Mouse (Mus musculus): ENCODE results near the gene Enpp6. TPM values are rescaled to one million over a fixed set of nuclear protein-coding genes. Genes with fewer than 3 reads are reported as not detected.
A peak's percentile ranks its signal among the peaks of the same experiment; 100 is the strongest.

Enpp6 gene
- polyA plus RNA-seq, 1 experiment from 2014 or later, result 1.5 TPM

GRCm38 (mm10) chr8:47021135-47021555 is 34.5 kb downstream of the Enpp6 start:
- Histone ChIP-seq H3K4me2 (replicated peaks; ENCODE audit: low read depth, low read length) (no peak overlapping the region), H3K9ac (ENCODE audit: low read depth, low read length) (no peak overlapping the region), H3K27ac (ENCODE audit: low read depth, low read length) (no peak overlapping the region), H3K4me1 (ENCODE audit: control insufficient read depth, insufficient read depth, low read length) (no peaks in the 10 kb centered on the region), H3K9me3 (ENCODE audit: control insufficient read depth, low read length) (no peaks in the 10 kb centered on the region), H3K36me3 (ENCODE audit: control insufficient read depth, insufficient read depth, low read length) (no peaks in the 10 kb centered on the region), H3K27me3 (ENCODE audit: control insufficient read depth, insufficient read depth, low read length) (no peaks in the 10 kb centered on the region), H3K4me3 (ENCODE audit: low read length) (no peak overlapping the region)
- 49% methylated on average over 8 of the region's 8 CpGs for WGBS
- ATAC-seq (ENCODE audit: low FRiP score, low TSS enrichment), result no peak

DNA sequence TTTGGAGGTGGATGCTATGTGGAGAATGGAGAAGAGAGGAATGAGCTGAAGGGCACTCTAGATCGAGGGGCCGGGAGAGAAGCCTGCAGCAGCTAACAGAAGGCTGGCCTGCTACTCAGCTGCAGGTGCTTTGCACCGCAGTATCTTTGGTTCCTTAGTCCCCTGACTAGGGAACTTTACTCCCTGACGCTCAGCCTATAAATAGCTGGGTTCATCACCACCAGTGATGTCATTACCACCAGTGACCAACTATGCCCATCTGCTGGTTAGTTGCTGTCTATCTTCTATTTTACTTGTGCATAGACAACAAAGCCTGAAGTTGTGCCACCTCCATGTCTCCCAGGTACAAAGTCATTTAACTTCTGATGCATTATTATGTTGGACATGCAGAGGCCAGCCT is 37.9 kb downstream of the Enpp6 start:
- Histone ChIP-seq H3K27ac (ENCODE audit: low read depth, low read length) (no peak overlapping the region), H3K9ac (ENCODE audit: low read depth, low read length) (no peak overlapping the region), H3K4me1 (ENCODE audit: control insufficient read depth, insufficient read depth, low read length) (no peaks in the 10 kb centered on the region), H3K4me2 (replicated peaks; ENCODE audit: low read depth, low read length) (no peak overlapping the region), H3K36me3 (ENCODE audit: control insufficient read depth, insufficient read depth, low read length) (no peaks in the 10 kb centered on the region), H3K27me3 (ENCODE audit: control insufficient read depth, insufficient read depth, low read length) (no peaks in the 10 kb centered on the region), H3K4me3 (ENCODE audit: low read length) (no peak overlapping the region), H3K9me3 (ENCODE audit: control insufficient read depth, low read length) (no peaks in the 10 kb centered on the region)
- ATAC-seq (ENCODE audit: low FRiP score, low TSS enrichment), result no peak
- WGBS, result 99% methylated on average over 4 of the region's 4 CpGs

GRCm38 (mm10) chr8:47026841-47027490 is 40.3 kb downstream of the Enpp6 start:
- H3K27me3 ChIP-seq (ENCODE audit: control insufficient read depth, insufficient read depth, low read length), result no peaks in the 10 kb centered on the region
- H3K4me2 ChIP-seq (replicated peaks; ENCODE audit: low read depth, low read length), result no peak overlapping the region
- H3K36me3 ChIP-seq (ENCODE audit: control insufficient read depth, insufficient read depth, low read length), result no peaks in the 10 kb centered on the region
- no peak overlapping the region for H3K9ac ChIP-seq (ENCODE audit: low read depth, low read length)
- no peak overlapping the region for H3K27ac ChIP-seq (ENCODE audit: low read depth, low read length)
- 87% methylated on average over 10 of the region's 10 CpGs for WGBS
- no peak for ATAC-seq (ENCODE audit: low FRiP score, low TSS enrichment)
- no peaks in the 10 kb centered on the region for H3K4me1 ChIP-seq (ENCODE audit: control insufficient read depth, insufficient read depth, low read length)
- H3K4me3 ChIP-seq (ENCODE audit: low read length), result no peak overlapping the region
- H3K9me3 ChIP-seq (ENCODE audit: control insufficient read depth, low read length), result no peaks in the 10 kb centered on the region

GRCm38 (mm10) chr8:47028474-47028873 is 41.8 kb downstream of the Enpp6 start:
- Histone ChIP-seq H3K36me3 (ENCODE audit: control insufficient read depth, insufficient read depth, low read length) (no peaks in the 10 kb centered on the region), H3K9ac (ENCODE audit: low read depth, low read length) (no peak overlapping the region), H3K4me1 (ENCODE audit: control insufficient read depth, insufficient read depth, low read length) (no peaks in the 10 kb centered on the region), H3K4me3 (ENCODE audit: low read length) (no peak overlapping the region), H3K27ac (ENCODE audit: low read depth, low read length) (no peak overlapping the region), H3K9me3 (ENCODE audit: control insufficient read depth, low read length) (no peaks in the 10 kb centered on the region), H3K27me3 (ENCODE audit: control insufficient read depth, insufficient read depth, low read length) (no peaks in the 10 kb centered on the region), H3K4me2 (replicated peaks; ENCODE audit: low read depth, low read length) (no peak overlapping the region)
- WGBS, result 79% methylated on average over 6 of the region's 6 CpGs
- ATAC-seq (ENCODE audit: low FRiP score, low TSS enrichment), result no peak

GRCm38 (mm10) chr8:47030321-47030720 is 43.6 kb downstream of the Enpp6 start:
- Histone ChIP-seq H3K4me2 (replicated peaks; ENCODE audit: low read depth, low read length) (no peak overlapping the region), H3K4me3 (ENCODE audit: low read length) (no peak overlapping the region), H3K4me1 (ENCODE audit: control insufficient read depth, insufficient read depth, low read length) (no peaks in the 10 kb centered on the region), H3K36me3 (ENCODE audit: control insufficient read depth, insufficient read depth, low read length) (no peaks in the 10 kb centered on the region), H3K27ac (ENCODE audit: low read depth, low read length) (no peak overlapping the region), H3K9ac (ENCODE audit: low read depth, low read length) (no peak overlapping the region), H3K27me3 (ENCODE audit: control insufficient read depth, insufficient read depth, low read length) (no peaks in the 10 kb centered on the region), H3K9me3 (ENCODE audit: control insufficient read depth, low read length) (no peaks in the 10 kb centered on the region)
- no peak for ATAC-seq (ENCODE audit: low FRiP score, low TSS enrichment)
- WGBS, result 93% methylated on average over 19 of the region's 19 CpGs

- Histone ChIP-seq H3K4me3 (ENCODE audit: low read length) (no peak overlapping the region), H3K27me3 (ENCODE audit: control insufficient read depth, insufficient read depth, low read length) (no peaks in the 10 kb centered on the region), H3K9me3 (ENCODE audit: control insufficient read depth, low read length) (no peaks in the 10 kb centered on the region), H3K27ac (ENCODE audit: low read depth, low read length) (no peak overlapping the region), H3K36me3 (ENCODE audit: control insufficient read depth, insufficient read depth, low read length) (no peaks in the 10 kb centered on the region), H3K9ac (ENCODE audit: low read depth, low read length) (no peak overlapping the region), H3K4me2 (replicated peaks; ENCODE audit: low read depth, low read length) (no peak overlapping the region), H3K4me1 (ENCODE audit: control insufficient read depth, insufficient read depth, low read length) (no peaks in the 10 kb centered on the region)
- no peak for ATAC-seq (ENCODE audit: low FRiP score, low TSS enrichment)
- 88% methylated on average over 7 of the region's 7 CpGs for WGBS
These were observed 45.4 kb downstream of the Enpp6 start for GRCm38 (mm10) chr8:47032081-47032480.

DNA sequence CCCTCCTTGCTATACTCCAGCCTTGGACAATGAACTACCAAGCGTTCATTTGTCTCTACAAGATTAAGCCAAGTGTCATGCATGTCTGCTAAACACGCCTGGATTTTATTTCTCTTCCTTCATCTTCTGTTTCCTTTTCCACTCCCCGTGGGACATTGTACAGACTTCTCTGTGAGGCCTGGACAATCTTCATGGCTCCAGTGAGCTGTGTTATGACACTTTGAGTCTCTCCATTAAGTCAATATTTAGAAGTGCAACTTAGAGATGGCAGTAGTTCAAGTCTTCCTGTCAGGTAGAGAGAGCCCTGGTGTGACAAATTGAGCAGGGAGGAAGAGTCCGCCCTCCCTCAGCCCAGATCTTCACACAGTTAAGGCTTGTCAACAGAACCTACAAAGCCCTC is 47.3 kb downstream of the Enpp6 start:
- no peaks in the 10 kb centered on the region for H3K4me1 ChIP-seq (ENCODE audit: control insufficient read depth, insufficient read depth, low read length)
- H3K4me3 ChIP-seq (ENCODE audit: low read length), result no peak overlapping the region
- ATAC-seq (ENCODE audit: low FRiP score, low TSS enrichment), result no peak
- no peak overlapping the region for H3K27ac ChIP-seq (ENCODE audit: low read depth, low read length)
- no peaks in the 10 kb centered on the region for H3K9me3 ChIP-seq (ENCODE audit: control insufficient read depth, low read length)
- no peak overlapping the region for H3K9ac ChIP-seq (ENCODE audit: low read depth, low read length)
- H3K4me2 ChIP-seq (replicated peaks; ENCODE audit: low read depth, low read length), result no peak overlapping the region
- no peaks in the 10 kb centered on the region for H3K36me3 ChIP-seq (ENCODE audit: control insufficient read depth, insufficient read depth, low read length)
- 72% methylated on average over 4 of the region's 4 CpGs for WGBS
- H3K27me3 ChIP-seq (ENCODE audit: control insufficient read depth, insufficient read depth, low read length), result no peaks in the 10 kb centered on the region

DNA sequence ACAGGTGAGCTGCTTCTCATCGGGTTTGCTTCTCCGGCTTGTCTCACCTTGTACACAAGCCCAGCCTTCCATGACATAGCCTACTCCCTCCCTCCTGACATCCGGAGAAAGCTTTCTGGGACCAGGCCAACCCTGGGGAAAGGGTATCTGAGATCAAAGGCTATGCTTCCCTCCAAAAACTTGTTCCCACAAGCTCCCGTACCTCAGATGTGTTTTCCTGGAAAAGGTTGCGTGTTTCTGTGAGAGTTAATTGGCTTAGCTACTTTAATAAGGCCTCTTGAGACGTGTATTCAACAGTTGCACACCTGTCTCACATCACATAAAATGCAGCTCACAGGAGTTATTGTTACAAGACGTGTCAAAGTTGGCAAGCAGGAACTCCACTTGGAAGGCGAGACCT is 49.8 kb downstream of the Enpp6 start:
- ATAC-seq (ENCODE audit: low FRiP score, low TSS enrichment), result no peak
- H3K9me3 ChIP-seq (ENCODE audit: control insufficient read depth, low read length), result peaks cover 5% of the 10 kb centered on the region; the same call in 1 of the 2 replicates
- H3K4me1 ChIP-seq (ENCODE audit: control insufficient read depth, insufficient read depth, low read length), result no peaks in the 10 kb centered on the region
- no peaks in the 10 kb centered on the region for H3K27me3 ChIP-seq (ENCODE audit: control insufficient read depth, insufficient read depth, low read length)
- no peak overlapping the region for H3K4me2 ChIP-seq (replicated peaks; ENCODE audit: low read depth, low read length)
- H3K4me3 ChIP-seq (ENCODE audit: low read length), result no peak overlapping the region
- no peak overlapping the region for H3K9ac ChIP-seq (ENCODE audit: low read depth, low read length)
- H3K36me3 ChIP-seq (ENCODE audit: control insufficient read depth, insufficient read depth, low read length), result no peaks in the 10 kb centered on the region
- no peak overlapping the region for H3K27ac ChIP-seq (ENCODE audit: low read depth, low read length)
- WGBS, result 52% methylated on average over 8 of the region's 8 CpGs

DNA sequence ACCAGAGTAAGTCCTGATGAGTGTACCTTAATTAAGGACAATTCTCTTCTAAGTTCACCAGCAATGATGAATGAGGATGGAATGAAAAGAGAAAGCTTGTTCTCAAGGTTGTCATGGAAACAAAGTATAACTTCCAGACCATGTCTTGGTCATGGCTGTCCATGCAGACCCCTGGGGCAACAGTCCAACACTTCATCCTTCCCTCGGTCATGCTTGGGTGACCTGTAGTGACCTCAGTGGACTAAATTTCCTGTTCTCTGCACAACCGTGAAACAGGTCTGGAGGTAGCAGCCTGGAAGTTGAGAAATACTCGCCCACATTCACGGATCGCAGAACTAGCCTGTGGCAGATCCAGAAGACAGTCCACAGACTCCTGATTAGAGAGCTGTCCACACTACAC is 50.7 kb downstream of the Enpp6 start:
- H3K9ac ChIP-seq (ENCODE audit: low read depth, low read length), result no peak overlapping the region
- no peaks in the 10 kb centered on the region for H3K36me3 ChIP-seq (ENCODE audit: control insufficient read depth, insufficient read depth, low read length)
- H3K4me3 ChIP-seq (ENCODE audit: low read length), result no peak overlapping the region
- H3K4me1 ChIP-seq (ENCODE audit: control insufficient read depth, insufficient read depth, low read length), result no peaks in the 10 kb centered on the region
- peak; percentile 62 for ATAC-seq (ENCODE audit: low FRiP score, low TSS enrichment)
- H3K9me3 ChIP-seq (ENCODE audit: control insufficient read depth, low read length), result peaks cover 5% of the 10 kb centered on the region; the same call in 1 of the 2 replicates
- no peaks in the 10 kb centered on the region for H3K27me3 ChIP-seq (ENCODE audit: control insufficient read depth, insufficient read depth, low read length)
- 45% methylated on average over 5 of the region's 5 CpGs for WGBS
- no peak overlapping the region for H3K4me2 ChIP-seq (replicated peaks; ENCODE audit: low read depth, low read length)
- no peak overlapping the region for H3K27ac ChIP-seq (ENCODE audit: low read depth, low read length)

All from kidney, embryonic 14.5 days (tissue).